Mouse (Mus musculus) limb, embryonic 14.5 days (tissue): ENCODE measurements around the gene Slc44a3. TPM values are rescaled to one million over a fixed set of nuclear protein-coding genes. Genes with fewer than 3 reads are reported as not detected.
A peak's percentile ranks its signal among the peaks of the same experiment; 100 is the strongest.

ENCODE experiments used
- ATAC-seq: fragments of 200-750 bp; cut with Nextera tagmentation; 2 replicates; pipeline ENCODE4 v1.8.0; 2017; ENCODE audit warnings: low read depth, moderate number of reproducible peaks, moderate TSS enrichment; ENCODE audit not compliant: low FRiP score
- DNase-seq: peaks from one replicate; pipeline ENCODE4 v3.0.0-alpha.2; 2015; ENCODE audit warnings: low spot score
- H3K27ac ChIP-seq: fragments of 300-500 bp; sonication (generic); replicated peaks from 2 replicates; pipeline ENCODE4 v1.5.1; 2014; ENCODE audit warnings: low read depth, mild to moderate bottlenecking, low read length, moderate library complexity, mixed read lengths
- H3K27me3 ChIP-seq: fragments of 300-500 bp; sonication (generic); 2 replicates; pipeline ENCODE4 v1.6.1; 2014; ENCODE audit warnings: low read length, mixed read lengths; ENCODE audit not compliant: control insufficient read depth, insufficient read depth
- H3K36me3 ChIP-seq: fragments of 300-500 bp; sonication (generic); 2 replicates; pipeline ENCODE4 v1.6.1; 2014; ENCODE audit warnings: mild to moderate bottlenecking, low read length, moderate library complexity, mixed read lengths; ENCODE audit not compliant: control insufficient read depth, insufficient read depth
- H3K4me1 ChIP-seq: fragments of 300-500 bp; sonication (generic); 2 replicates; pipeline ENCODE4 v1.6.1; 2014; ENCODE audit warnings: antibody characterized with exemption, low read length, mixed read lengths; ENCODE audit not compliant: control insufficient read depth, insufficient read depth
- H3K4me2 ChIP-seq: fragments of 300-500 bp; sonication (generic); replicated peaks from 2 replicates; pipeline ENCODE4 v1.6.1; 2014; ENCODE audit warnings: low read depth, mild to moderate bottlenecking, low read length, moderate library complexity; ENCODE audit not compliant: severe bottlenecking
- H3K4me3 ChIP-seq: fragments of 300-500 bp; sonication (generic); replicated peaks from 2 replicates; pipeline ENCODE4 v1.5.1; 2014; ENCODE audit warnings: low read length
- H3K9ac ChIP-seq: fragments of 300-500 bp; sonication (generic); 2 replicates; pipeline ENCODE4 v1.6.1; 2014; ENCODE audit warnings: mild to moderate bottlenecking, low read depth, low read length, moderate library complexity; ENCODE audit not compliant: severe bottlenecking
- H3K9me3 ChIP-seq: fragments of 300-500 bp; sonication (generic); 2 replicates; pipeline ENCODE4 v1.6.1; 2016; ENCODE audit warnings: low read length; ENCODE audit not compliant: control insufficient read depth
- POLR2A ChIP-seq: fragments of 200-500 bp; IDR thresholded peaks from 2 replicates; pipeline ENCODE4 v1.8.0; 2012; ENCODE audit warnings: inconsistent platforms, mild to moderate bottlenecking, moderate library complexity, borderline replicate concordance; ENCODE audit not compliant: insufficient read depth, insufficient read length; ENCODE audit errors: extremely low read depth
- WGBS: fragments of 180-500 bp; shearing (Covaris S2); extraction: QIAGEN DNeasy Blood & Tissue Kit; methylation state at CpG from one replicate; pipeline ENCODE4 v1.1.7; 2014; 5-methylcytosine and 5-hydroxymethylcytosine counted together
- polyA plus RNA-seq, 2 experiments: library from polyadenylated mRNA; depleted of rRNA in 1 of 2; stranded (reverse) in 1 of 2; unstranded in 1 of 2; fragments of >200 nt; fragmentation: Nextera tagmentation in 1 of 2; extraction: Ambion mirVana in 1 of 2; gene quantifications; 2 replicates each; pipeline versions ENCODE4 v1.2.1 to v1.2.3; 2012 to 2014

Slc44a3 gene
- polyA plus RNA-seq, 2 experiments: 0.91 to 1.7 TPM

GRCm38 (mm10) chr3:121448029-121448468 lies 84.2 kb downstream of the Slc44a3 start:
- no peak overlapping the region for H3K4me2 ChIP-seq
- peaks cover 4% of the 10 kb centered on the region; the same call in 1 of the 2 replicates for H3K4me1 ChIP-seq
- no peak for TF ChIP-seq POLR2A
- WGBS: 51% methylated on average over 11 of the region's 11 CpGs
- H3K36me3 ChIP-seq: peaks cover 44% of the 10 kb centered on the region
- no peak for DNase-seq
- H3K9ac ChIP-seq: no peak overlapping the region
- H3K27me3 ChIP-seq: no peaks in the 10 kb centered on the region
- peak; percentile 23; the same call in 1 of the 2 replicates for ATAC-seq
- no peaks in the 10 kb centered on the region for H3K9me3 ChIP-seq
- H3K4me3 ChIP-seq: no peak overlapping the region
- 0 out of 2 replicates have a peak overlapping the region, but pooled peaks have one; percentile 15 for H3K27ac ChIP-seq

- H3K27ac ChIP-seq: no peak overlapping the region
- H3K9ac ChIP-seq: no peak overlapping the region
- no peaks in the 10 kb centered on the region for H3K27me3 ChIP-seq
- no peaks in the 10 kb centered on the region for H3K9me3 ChIP-seq
- DNase-seq (no peak), ATAC-seq (no peak)
- no peak overlapping the region for H3K4me3 ChIP-seq
- 74% methylated on average over 8 of the region's 8 CpGs for WGBS
- TF ChIP-seq POLR2A: no peak
- no peak overlapping the region for H3K4me2 ChIP-seq
- H3K4me1 ChIP-seq: peaks cover 4% of the 10 kb centered on the region; the same call in 1 of the 2 replicates
- H3K36me3 ChIP-seq: peaks cover 40% of the 10 kb centered on the region
Observed at GRCm38 (mm10) chr3:121446454-121446853, 85.8 kb downstream of the Slc44a3 start.

- 96% methylated on average over 6 of the region's 6 CpGs for WGBS
- no peak for ATAC-seq
- no peak overlapping the region for H3K4me2 ChIP-seq
- H3K4me3 ChIP-seq: no peak overlapping the region
- no peak overlapping the region for H3K9ac ChIP-seq
- H3K27me3 ChIP-seq: no peaks in the 10 kb centered on the region
- H3K27ac ChIP-seq: no peak overlapping the region
- no peak for DNase-seq
- peaks cover 17% of the 10 kb centered on the region for H3K4me1 ChIP-seq
- peaks cover 30% of the 10 kb centered on the region for H3K36me3 ChIP-seq
- no peaks in the 10 kb centered on the region for H3K9me3 ChIP-seq
- no peak for TF ChIP-seq POLR2A
Observed at GRCm38 (mm10) chr3:121444414-121444813, 87.8 kb downstream of the Slc44a3 start.

GRCm38 (mm10) chr3:121443861-121444271 lies 88.3 kb downstream of the Slc44a3 start:
- Histone ChIP-seq H3K4me3 (no peak overlapping the region), H3K4me2 (no peak overlapping the region), H3K27ac (no peak overlapping the region), H3K9ac (no peak overlapping the region), H3K36me3 (peaks cover 27% of the 10 kb centered on the region), H3K4me1 (peaks cover 21% of the 10 kb centered on the region), H3K27me3 (no peaks in the 10 kb centered on the region), H3K9me3 (no peaks in the 10 kb centered on the region)
- no peak for ATAC-seq
- TF ChIP-seq POLR2A: no peak
- 76% methylated on average over 4 of the region's 4 CpGs for WGBS
- DNase-seq: no peak

GRCm38 (mm10) chr3:121442288-121442687 lies 89.9 kb downstream of the Slc44a3 start:
- ATAC-seq: no peak
- Histone ChIP-seq H3K9ac (no peak overlapping the region), H3K9me3 (no peaks in the 10 kb centered on the region), H3K4me2 (no peak overlapping the region), H3K4me3 (no peak overlapping the region), H3K27ac (no peak overlapping the region), H3K36me3 (peaks cover 27% of the 10 kb centered on the region), H3K4me1 (peaks cover 23% of the 10 kb centered on the region), H3K27me3 (no peaks in the 10 kb centered on the region)
- WGBS: 91% methylated on average over 5 of the region's 5 CpGs
- TF ChIP-seq POLR2A: no peak
- DNase-seq: no peak

- no peak for TF ChIP-seq POLR2A
- peaks cover 23% of the 10 kb centered on the region for H3K4me1 ChIP-seq
- H3K4me3 ChIP-seq: no peak overlapping the region
- DNase-seq: no peak
- H3K4me2 ChIP-seq: no peak overlapping the region
- no peak overlapping the region for H3K27ac ChIP-seq
- no peaks in the 10 kb centered on the region for H3K9me3 ChIP-seq
- H3K27me3 ChIP-seq: no peaks in the 10 kb centered on the region
- no peak overlapping the region for H3K9ac ChIP-seq
- WGBS: 95% methylated on average over 12 of the region's 12 CpGs
- peaks cover 27% of the 10 kb centered on the region for H3K36me3 ChIP-seq
- ATAC-seq: no peak
Observed at GRCm38 (mm10) chr3:121441504-121441903, 90.7 kb downstream of the Slc44a3 start.
